Mouse (Mus musculus) CH12.LX (cell line): ENCODE measurements around the gene Dynll1. TPM values are rescaled to one million over a fixed set of nuclear protein-coding genes. Genes with fewer than 3 reads are reported as not detected.

Experiments
- DNase-seq: peaks from one replicate; pipeline ENCODE4 v3.0.0-alpha.2; 2013; ENCODE audit errors: extremely low read depth
- H3K27ac ChIP-seq: 2 replicates; pipeline ENCODE4 v1.5.1; 2012; ENCODE audit warnings: low read depth, mild to moderate bottlenecking, control low read depth, moderate library complexity; ENCODE audit not compliant: insufficient read depth
- H3K27me3 ChIP-seq: replicated peaks from 2 replicates; pipeline ENCODE3; 2012; ENCODE audit warnings: inconsistent platforms
- H3K36me3 ChIP-seq, 2 experiments: replicated peaks in 1 of 2; 2 replicates each; pipeline versions ENCODE3 to v1.6.1; 2012; ENCODE audit warnings: inconsistent platforms in 1 of 2, low read length in 1 of 2, mild to moderate bottlenecking in 1 of 2, mixed read lengths in 1 of 2, moderate library complexity in 1 of 2; ENCODE audit not compliant: control insufficient read depth in 1 of 2, insufficient read depth in 1 of 2
- H3K4me1 ChIP-seq, 2 experiments: 2 replicates each; pipeline ENCODE4 v1.6.1; 2012; ENCODE audit warnings: inconsistent platforms in 1 of 2, moderate library complexity in 1 of 2; ENCODE audit not compliant: insufficient read depth in 2 of 2, control insufficient read depth in 1 of 2
- H3K4me2 ChIP-seq: 2 replicates; pipeline ENCODE4 v1.6.1; 2012; ENCODE audit warnings: low read depth, mild to moderate bottlenecking, control low read depth; ENCODE audit not compliant: poor library complexity, insufficient read depth, severe bottlenecking
- H3K4me3 ChIP-seq, 3 experiments: fragments of 150-350 bp in 1 of 3; sonication (generic) in 1 of 3; replicated peaks in 1 of 3; 2 replicates each; pipeline versions ENCODE3 to v1.5.1; 2011 to 2012; ENCODE audit warnings: low read depth in 2 of 3, low read length in 2 of 3, mild to moderate bottlenecking in 2 of 3, moderate library complexity in 2 of 3, control low read depth in 1 of 3, improper control_type of control experiment in 1 of 3, inconsistent platforms in 1 of 3, mixed read lengths in 1 of 3; ENCODE audit not compliant: poor library complexity in 1 of 3
- H3K79me2 ChIP-seq: replicated peaks from 2 replicates; pipeline ENCODE4 v1.6.1; 2012; ENCODE audit warnings: mild to moderate bottlenecking, moderate library complexity; ENCODE audit not compliant: control insufficient read depth, poor library complexity, insufficient read depth, severe bottlenecking; ENCODE audit errors: extremely low read depth
- H3K9ac ChIP-seq: 2 replicates; pipeline ENCODE4 v1.6.1; 2012; ENCODE audit warnings: low read depth, mild to moderate bottlenecking, control low read depth, moderate library complexity; ENCODE audit not compliant: insufficient read depth
- H3K9me3 ChIP-seq: replicated peaks from 2 replicates; pipeline ENCODE3; 2012; ENCODE audit warnings: low read length, inconsistent platforms, mixed read lengths
- BHLHE40 ChIP-seq: IDR thresholded peaks from 2 replicates; pipeline ENCODE4 v1.6.1; 2011; ENCODE audit warnings: mild to moderate bottlenecking, low read depth, low read length, improper control_type of control experiment
- CHD1 ChIP-seq: IDR thresholded peaks from 2 replicates; pipeline ENCODE4 v1.6.1; 2012; ENCODE audit warnings: low read depth, low read length, improper control_type of control experiment, inconsistent platforms
- CHD2 ChIP-seq: IDR thresholded peaks from 2 replicates; pipeline ENCODE4 v1.6.1; 2011; ENCODE audit warnings: low read length, improper control_type of control experiment
- CTCF ChIP-seq, 2 experiments: IDR thresholded peaks in 1 of 2; conservative IDR thresholded peaks in 1 of 2; 2 replicates each; pipeline ENCODE4 v1.5.1; 2011 to 2012; ENCODE audit warnings: low read depth in 2 of 2, low read length in 2 of 2, improper control_type of control experiment in 1 of 2, inconsistent platforms in 1 of 2, mild to moderate bottlenecking in 1 of 2, moderate library complexity in 1 of 2
- E2F4 ChIP-seq: IDR thresholded peaks from 2 replicates; pipeline ENCODE4 v1.6.1; 2011; ENCODE audit warnings: low read depth, low read length, improper control_type of control experiment; ENCODE audit not compliant: insufficient replicate concordance
- ELF1 ChIP-seq: IDR thresholded peaks from 2 replicates; pipeline ENCODE4 v1.6.1; 2014; ENCODE audit warnings: low read depth, mild to moderate bottlenecking, inconsistent platforms, low read length, improper control_type of control experiment
- EP300 ChIP-seq: IDR thresholded peaks from 2 replicates; pipeline ENCODE4 v1.6.1; 2011; ENCODE audit warnings: low read length, improper control_type of control experiment
- ETS1 ChIP-seq: conservative IDR thresholded peaks from 2 replicates; pipeline ENCODE4 v1.6.1; 2012; ENCODE audit warnings: low read depth, mild to moderate bottlenecking, inconsistent platforms, low read length, improper control_type of control experiment, moderate library complexity
- GABPA ChIP-seq: IDR thresholded peaks from 2 replicates; pipeline ENCODE4 v1.6.1; 2012; ENCODE audit warnings: low read depth, low read length, improper control_type of control experiment, inconsistent platforms; ENCODE audit not compliant: insufficient replicate concordance
- IRF4 ChIP-seq: IDR thresholded peaks from 2 replicates; pipeline ENCODE4 v1.6.1; 2014; ENCODE audit warnings: low read depth, mild to moderate bottlenecking, inconsistent platforms, low read length, improper control_type of control experiment
- JUN ChIP-seq: IDR thresholded peaks from 2 replicates; pipeline ENCODE4 v1.6.1; 2011; ENCODE audit warnings: low read depth, mild to moderate bottlenecking, low read length, improper control_type of control experiment, moderate library complexity; ENCODE audit not compliant: insufficient read depth
- MAX ChIP-seq: IDR thresholded peaks from 2 replicates; pipeline ENCODE4 v1.6.1; 2011; ENCODE audit warnings: low read length, improper control_type of control experiment
- MAZ ChIP-seq: IDR thresholded peaks from 2 replicates; pipeline ENCODE4 v1.6.1; 2012; ENCODE audit warnings: low read depth, mild to moderate bottlenecking, inconsistent platforms, low read length, improper control_type of control experiment, moderate library complexity
- MYC ChIP-seq: IDR thresholded peaks from 2 replicates; pipeline ENCODE4 v1.6.1; 2011; ENCODE audit warnings: low read depth, mild to moderate bottlenecking, improper control_type of control experiment, low read length
- NELFE ChIP-seq: IDR thresholded peaks from 2 replicates; pipeline ENCODE4 v1.6.1; 2011; ENCODE audit warnings: low read depth, low read length, improper control_type of control experiment
- NRF1 ChIP-seq: IDR thresholded peaks from 2 replicates; pipeline ENCODE4 v1.6.1; 2014; ENCODE audit warnings: low read depth, mild to moderate bottlenecking, inconsistent platforms, low read length, improper control_type of control experiment, moderate library complexity
- PAX5 ChIP-seq: IDR thresholded peaks from 2 replicates; pipeline ENCODE4 v1.6.1; 2012; ENCODE audit warnings: low read length, inconsistent platforms, mixed read lengths
- RAD21 ChIP-seq: IDR thresholded peaks from 2 replicates; pipeline ENCODE4 v1.6.1; 2011; ENCODE audit warnings: low read depth, mild to moderate bottlenecking, low read length, improper control_type of control experiment, moderate library complexity
- RCOR1 ChIP-seq: conservative IDR thresholded peaks from 2 replicates; pipeline ENCODE4 v1.6.1; 2012; ENCODE audit warnings: low read depth, mild to moderate bottlenecking, inconsistent platforms, low read length, improper control_type of control experiment
- SIN3A ChIP-seq: IDR thresholded peaks from 2 replicates; pipeline ENCODE4 v1.6.1; 2012; ENCODE audit warnings: low read length, improper control_type of control experiment, inconsistent platforms
- TBP ChIP-seq: conservative IDR thresholded peaks from 2 replicates; pipeline ENCODE4 v1.6.1; 2011; ENCODE audit warnings: low read depth, low read length, improper control_type of control experiment
- USF1 ChIP-seq: IDR thresholded peaks from 2 replicates; pipeline ENCODE4 v1.6.1; 2014; ENCODE audit warnings: low read depth, mild to moderate bottlenecking, inconsistent platforms, low read length, improper control_type of control experiment
- USF2 ChIP-seq: conservative IDR thresholded peaks from 2 replicates; pipeline ENCODE4 v1.6.1; 2011; ENCODE audit warnings: low read depth, low read length, improper control_type of control experiment
- dilution Hi-C: fragments of 300-500 bp; cut with MboI; formaldehyde crosslinking; loops from 2 replicates; pipeline ENCODE4 v1.14.3; 2020; ENCODE audit warnings: low sequenced_read_pairs; ENCODE audit not compliant: extremely low pct_unique_long_range_greater_than_20kb, extremely low pct_ligation_motif_present
- in situ Hi-C: fragments of 300-500 bp; cut with MboI; formaldehyde crosslinking; loops from 3 replicates; pipeline ENCODE4 v1.14.3; 2019; ENCODE audit warnings: low sequenced_read_pairs, low pct_ligation_motif_present, low pct_unique_long_range_greater_than_20kb, mixed read lengths
- polyA plus RNA-seq: library from polyadenylated mRNA; unstranded; fragments of >175 nt; gene quantifications from 2 replicates; pipeline ENCODE4 v1.2.1, GENCODE M21; 2012; ENCODE audit warnings: low read depth; ENCODE audit not compliant: insufficient read length
- total RNA-seq, 2 experiments: library from RNA; depleted of rRNA; stranded (reverse); fragments of 300-350 nt in 1 of 2; fragments of >200 nt in 1 of 2; gene quantifications; 2 replicates each; pipeline ENCODE4 v1.2.3; 2012 to 2014

The Dynll1 gene
- total and polyA plus RNA-seq, 3 experiments: 312 to 646 (median 456) TPM

DNA sequence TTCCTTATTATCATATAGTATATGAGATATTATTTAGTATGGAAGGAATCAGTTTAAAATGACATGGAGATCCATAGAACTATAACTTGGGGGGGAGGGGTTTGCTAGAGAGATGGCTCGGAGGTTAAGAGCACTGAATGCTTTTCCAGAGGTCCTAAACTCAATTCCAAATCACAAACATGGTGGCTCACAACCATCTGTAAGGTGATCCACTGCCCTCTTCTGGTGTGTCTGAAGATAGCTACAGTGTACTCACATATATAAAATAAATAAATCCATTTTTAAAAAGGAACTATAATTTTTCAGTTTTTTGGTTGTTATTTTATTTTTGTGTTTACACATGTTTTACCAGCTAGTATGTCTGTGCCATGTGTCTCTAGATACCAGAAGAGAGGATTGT is 26.4 kb downstream of the Dynll1 start:
- H3K9ac ChIP-seq: peak overlapping the region; percentile 17; the same call in 1 of the 2 replicates
- peaks cover 32% of the 10 kb centered on the region for H3K79me2 ChIP-seq
- peak overlapping the region; percentile 42; the same call in 1 of the 2 replicates for H3K4me2 ChIP-seq
- peak; percentile 10 for TF ChIP-seq RAD21
- no peak for TF ChIP-seq E2F4
- TF ChIP-seq CTCF (conservative IDR thresholded peaks at IDR 0.05 in 1 of 2, IDR thresholded peaks at IDR 0.05 in 1 of 2; ENCODE audit: low read depth in 2 of 2, low read length in 2 of 2): peak in 1 of 2 experiments; percentile 36; a peak in 2 of 4 replicates
- TF ChIP-seq NELFE: no peak
- no peak for TF ChIP-seq MYC
- no peak overlapping the region for H3K27ac ChIP-seq
- no peak overlapping the region for H3K4me3 ChIP-seq
- no peaks in the 10 kb centered on the region for H3K27me3 ChIP-seq
- peaks cover 2% of the 10 kb centered on the region for H3K9me3 ChIP-seq
- dilution Hi-C loops: no loop called here
- in situ Hi-C loops: no loop called here
- DNase-seq: peak; percentile 23
- H3K36me3 ChIP-seq: peaks cover 9 to 14% of the 10 kb centered on the region in 2 experiments
- H3K4me1 ChIP-seq: peaks cover 7 to 37% of the 10 kb centered on the region in 2 experiments

GRCm38 (mm10) chr5:115273549-115274135 is 27.2 kb downstream of the Dynll1 start:
- H3K79me2 ChIP-seq: peaks cover 40% of the 10 kb centered on the region
- H3K4me3 ChIP-seq: peak overlapping the region; percentile 20 to 92 (median 47)
- peak overlapping the region; percentile 58 for H3K27ac ChIP-seq

DNA sequence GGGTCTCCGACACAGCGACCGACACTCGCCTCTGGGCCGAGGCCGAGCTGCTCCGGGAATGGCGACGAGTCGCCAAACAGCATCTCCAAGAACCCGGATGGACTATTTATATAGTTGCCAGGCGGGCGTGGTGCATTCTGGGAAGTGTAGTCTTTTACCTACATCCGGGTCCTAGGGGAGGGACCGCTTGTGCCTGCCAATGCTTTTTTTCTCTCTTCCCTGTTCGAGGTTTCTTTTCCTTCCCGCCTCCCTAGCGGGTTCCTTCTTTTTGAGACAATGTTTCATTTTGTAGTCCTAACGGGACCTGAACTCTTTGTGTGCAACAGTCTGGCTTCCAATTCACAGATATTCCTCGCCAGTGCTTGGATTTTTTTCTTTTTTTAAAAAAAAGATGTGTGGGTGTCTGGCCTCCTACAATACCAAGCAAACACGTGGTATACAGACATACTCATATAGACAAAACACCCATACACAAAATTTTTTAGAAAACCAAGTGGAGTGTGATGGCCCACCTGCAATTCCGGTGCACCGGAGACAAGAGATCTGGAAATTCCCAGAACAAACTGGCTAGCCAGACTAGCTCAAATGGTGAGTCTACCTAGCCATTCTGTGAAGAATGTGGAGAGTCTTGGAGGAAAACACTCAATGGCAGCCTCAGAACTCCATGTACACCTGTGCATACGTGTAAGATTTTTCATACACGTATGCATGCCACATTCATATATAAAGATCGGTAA is 27.8 kb downstream of the Dynll1 start, which contains the start of gene Rnf10:
Rnf10 (minus strand) TSS at position 87 of the 737 bp plus-strand sequence.
- Histone ChIP-seq H3K27me3 (no peaks in the 10 kb centered on the region), H3K9ac (peak within 1 kb of the TSS; percentile 95), H3K9me3 (peaks cover 2% of the 10 kb centered on the region), H3K36me3 (peaks cover 14 to 27% of the 10 kb centered on the region in 2 experiments), H3K27ac (peak within 1 kb of the TSS; percentile 58), H3K79me2 (peaks cover 46% of the 10 kb centered on the region), H3K4me1 (peaks cover 7 to 48% of the 10 kb centered on the region in 2 experiments), H3K4me2 (peak within 1 kb of the TSS; percentile 99), H3K4me3 (peak within 1 kb of the TSS; percentile 83 to 98 (median 92))
- in situ Hi-C loops (no loop called here), dilution Hi-C loops (no loop called here)
- peak; percentile 97 for DNase-seq
- TF ChIP-seq EP300: no peak; the same call in 1 of the 2 replicates
- TF ChIP-seq BHLHE40: peak; percentile 10; the same call in 1 of the 2 replicates
- TF ChIP-seq GABPA: no peak; the same call in 1 of the 2 replicates
- TF ChIP-seq USF1: no peak
- TF ChIP-seq RAD21: no peak
- TF ChIP-seq RCOR1: no peak
- peak; percentile 98 for TF ChIP-seq ELF1
- TF ChIP-seq E2F4: 0 out of 2 replicates have a peak, but pooled peaks have one; percentile 82
- no peak for TF ChIP-seq JUN
- no peak; the same call in 1 of the 2 replicates for TF ChIP-seq USF2
- TF ChIP-seq MAZ: 0 out of 2 replicates have a peak, but pooled peaks have one; percentile 61
- TF ChIP-seq CHD1: peak; percentile 85
- TF ChIP-seq MAX: peak; percentile 95
- TF ChIP-seq CHD2: no peak
- TF ChIP-seq TBP: peak; percentile 98
- TF ChIP-seq IRF4: no peak
- TF ChIP-seq PAX5: no peak

More at GRCm38 (mm10) chr5:115273549-115274135, 27.2 kb downstream of the Dynll1 start:
- Histone ChIP-seq H3K36me3 (peaks cover 12 to 21% of the 10 kb centered on the region in 2 experiments), H3K27me3 (no peaks in the 10 kb centered on the region), H3K9me3 (peaks cover 2% of the 10 kb centered on the region), H3K4me2 (peak overlapping the region; percentile 99), H3K9ac (peak overlapping the region; percentile 71; the same call in 1 of the 2 replicates), H3K4me1 (peaks cover 7 to 42% of the 10 kb centered on the region in 2 experiments)
- DNase-seq: no peak
- in situ Hi-C loops: no loop called here
- TF ChIP-seq ETS1: no peak
- no peak for TF ChIP-seq NRF1
- peak; percentile 34 for TF ChIP-seq USF1
- TF ChIP-seq SIN3A: no peak
- TF ChIP-seq USF2: peak; percentile 17; the same call in 1 of the 2 replicates
- 0 out of 2 replicates have a peak, but pooled peaks have one; percentile 59 for TF ChIP-seq CHD1
- dilution Hi-C loops: no loop called here
